Mouse (Mus musculus): ENCODE measurements around the gene Dbil5. TPM values are rescaled to one million over a fixed set of nuclear protein-coding genes. Genes with fewer than 3 reads are reported as not detected.

Gene Dbil5
- total RNA-seq, 2 experiments from 2014 or later: 0.69 to 1.3 TPM

- DNase-seq (ENCODE audit: low spot score in 2 of 2): no peak
Measured at GRCm38 (mm10) chr11:76225051-76225450, 7.6 kb downstream of the Dbil5 start.

DNA sequence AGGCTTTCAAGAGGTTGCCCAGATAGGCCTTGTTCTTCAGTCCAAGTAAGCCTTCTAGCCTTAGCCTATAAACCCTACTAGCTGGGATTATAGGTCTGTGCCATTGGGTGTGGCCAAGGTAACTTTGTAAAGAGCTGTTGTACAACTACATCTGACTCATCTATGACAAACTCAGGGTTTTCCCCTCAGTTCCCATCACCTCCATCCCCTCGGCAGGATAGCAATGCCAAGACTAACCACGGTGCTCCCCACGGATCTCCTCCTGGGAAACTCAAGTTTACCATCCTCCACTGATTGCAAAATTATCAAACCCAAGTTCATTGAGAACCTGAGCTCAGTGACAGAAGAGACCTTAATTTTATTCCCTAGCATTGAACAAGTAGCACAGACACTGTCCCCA lies 18.7 kb downstream of the Dbil5 start:
- no peak for DNase-seq (ENCODE audit: low spot score in 2 of 2)

DNA sequence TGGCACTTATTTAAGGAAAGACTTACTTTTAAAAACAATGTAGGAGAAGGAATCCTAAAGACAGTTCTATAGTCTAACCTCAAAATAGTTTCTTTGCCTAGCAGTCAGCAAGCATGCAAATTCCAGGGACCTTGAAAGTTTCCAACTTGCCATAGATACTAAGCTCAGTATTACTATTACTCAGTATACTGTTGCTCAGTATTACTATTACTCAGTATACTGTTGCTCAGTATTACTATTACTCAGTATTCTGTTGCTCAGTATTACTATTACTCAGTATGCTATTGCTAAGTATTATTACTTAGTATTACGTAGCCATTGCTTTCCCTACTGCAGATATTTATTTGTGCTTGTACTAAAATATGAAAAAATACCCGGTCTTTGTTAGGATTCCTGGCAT lies 22.3 kb downstream of the Dbil5 start:
- DNase-seq (ENCODE audit: low spot score in 2 of 2): no peak

- DNase-seq (ENCODE audit: low spot score in 2 of 2): peak; percentile 94 to 96
Measured at GRCm38 (mm10) chr11:76242901-76243810, 25.7 kb downstream of the Dbil5 start, which contains the start of the genes Mrm3 and Glod4. Mrm3 (plus strand) TSS chr11:76243715. Glod4 (minus strand) TSS chr11:76243725.

DNA sequence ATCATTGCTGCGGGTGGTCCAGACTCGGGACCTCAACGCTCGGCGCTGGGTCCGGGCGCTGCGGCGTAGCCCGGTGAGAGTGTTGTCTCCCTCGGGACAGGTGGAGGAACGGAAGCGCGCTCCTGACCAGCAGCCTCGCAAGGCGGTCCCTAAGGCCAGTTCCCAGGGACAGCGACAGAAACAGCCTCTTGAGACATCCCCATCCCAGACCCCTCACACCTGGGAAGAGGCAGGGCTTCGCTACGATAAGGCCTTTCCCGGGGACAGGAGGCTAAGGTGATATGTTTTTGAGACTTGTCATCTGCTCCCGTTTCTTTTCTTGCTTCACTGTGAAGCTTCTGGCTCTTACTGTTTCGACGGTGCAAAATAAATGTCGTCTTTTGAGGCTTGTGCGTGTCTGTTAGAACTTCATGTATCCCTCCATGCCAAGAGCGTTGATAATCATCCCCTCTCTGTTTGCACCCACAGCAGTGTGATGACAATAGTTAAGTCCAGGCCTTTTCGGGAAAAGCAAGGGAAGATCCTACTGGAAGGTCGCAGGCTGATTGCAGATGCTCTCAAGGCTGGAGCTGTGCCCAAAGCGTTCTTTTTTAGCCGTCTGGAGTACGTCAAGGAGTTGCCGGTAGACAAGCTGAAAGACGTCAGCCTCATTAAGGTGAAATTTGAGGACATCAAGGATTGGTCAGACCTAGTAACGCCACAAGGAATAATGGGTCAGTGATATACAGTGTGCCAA lies 26.6 kb downstream of the Dbil5 start:
- no peak for DNase-seq (ENCODE audit: low spot score in 2 of 2)

GRCm38 (mm10) chr11:76246439-76246838 lies 29.0 kb downstream of the Dbil5 start:
- no peak for DNase-seq (ENCODE audit: low spot score in 2 of 2)

- no peak for DNase-seq (ENCODE audit: low spot score in 2 of 2)
Measured at GRCm38 (mm10) chr11:76247239-76247638, 29.8 kb downstream of the Dbil5 start.

DNA sequence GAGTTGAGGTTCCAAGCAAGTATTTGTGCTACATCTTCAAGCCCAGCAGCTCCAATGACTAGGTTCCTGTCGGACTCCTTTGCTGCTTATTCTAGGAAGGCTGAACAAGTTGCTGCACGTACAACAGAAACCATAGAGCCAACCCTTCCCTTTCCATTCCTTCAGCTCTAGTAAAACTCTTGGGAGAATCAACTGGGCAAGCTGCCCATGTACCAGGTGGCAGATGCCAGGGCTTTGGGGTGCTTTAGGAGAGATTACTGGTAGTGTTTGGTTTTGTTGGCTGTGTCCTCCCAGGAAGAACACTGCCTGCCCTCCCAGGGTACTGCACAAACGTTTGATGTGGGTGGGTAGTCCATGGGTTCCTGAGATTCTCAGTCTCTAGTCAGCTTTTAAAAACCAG lies 34.6 kb downstream of the Dbil5 start:
- peak in 1 of 2 experiments; percentile 25 for DNase-seq (ENCODE audit: low spot score in 2 of 2)

- peak; percentile 94 to 95 for DNase-seq (ENCODE audit: low spot score in 2 of 2)
Measured at GRCm38 (mm10) chr11:76253145-76253917, 35.9 kb downstream of the Dbil5 start.

DNA sequence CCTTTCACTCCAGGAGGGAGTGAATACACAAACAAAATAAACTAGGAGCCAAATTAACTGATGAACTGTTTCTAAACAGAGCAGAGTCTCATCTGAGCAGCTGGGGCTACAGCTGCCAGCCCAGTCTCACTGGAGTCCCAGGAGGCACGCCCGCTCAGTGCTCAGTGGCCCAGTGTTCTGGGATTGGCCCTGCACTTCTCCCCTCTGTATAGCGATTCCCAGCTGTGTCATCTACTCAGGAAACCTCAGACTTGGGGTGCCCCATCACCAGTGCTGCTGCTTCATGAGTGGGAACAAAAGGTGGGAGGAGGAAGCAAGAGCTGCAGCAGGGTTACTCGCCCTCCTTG lies 36.5 kb downstream of the Dbil5 start:
- DNase-seq (ENCODE audit: low spot score in 2 of 2): peak in 1 of 2 experiments; percentile 17

GRCm38 (mm10) chr11:76255431-76256001 lies 38.1 kb downstream of the Dbil5 start:
- peak; percentile 32 to 35 for DNase-seq (ENCODE audit: low spot score in 2 of 2)

GRCm38 (mm10) chr11:76256129-76256528 lies 38.7 kb downstream of the Dbil5 start:
- peak in 1 of 2 experiments; percentile 9 for DNase-seq (ENCODE audit: low spot score in 2 of 2)

DNA sequence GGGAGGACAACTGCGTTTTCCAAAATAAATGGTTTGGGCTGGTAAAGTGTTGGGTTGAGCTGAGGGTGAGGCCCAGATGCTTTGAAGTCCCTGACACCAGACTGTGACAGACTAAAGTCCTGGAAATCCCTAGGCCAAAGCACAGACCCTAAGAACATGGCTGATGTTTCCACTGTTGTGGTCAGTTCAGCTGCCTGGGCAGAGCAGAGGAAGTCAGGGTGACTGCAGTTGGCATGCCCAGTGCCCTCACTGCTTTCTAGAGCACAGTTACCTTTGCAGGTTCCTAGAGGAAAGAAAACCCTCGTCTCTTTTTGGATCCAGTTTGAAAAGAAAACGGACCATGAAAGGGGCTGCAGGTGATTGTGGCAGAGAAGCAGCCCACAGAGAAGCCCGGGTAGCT lies 40.0 kb downstream of the Dbil5 start:
- DNase-seq (ENCODE audit: low spot score in 2 of 2): no peak

DNA sequence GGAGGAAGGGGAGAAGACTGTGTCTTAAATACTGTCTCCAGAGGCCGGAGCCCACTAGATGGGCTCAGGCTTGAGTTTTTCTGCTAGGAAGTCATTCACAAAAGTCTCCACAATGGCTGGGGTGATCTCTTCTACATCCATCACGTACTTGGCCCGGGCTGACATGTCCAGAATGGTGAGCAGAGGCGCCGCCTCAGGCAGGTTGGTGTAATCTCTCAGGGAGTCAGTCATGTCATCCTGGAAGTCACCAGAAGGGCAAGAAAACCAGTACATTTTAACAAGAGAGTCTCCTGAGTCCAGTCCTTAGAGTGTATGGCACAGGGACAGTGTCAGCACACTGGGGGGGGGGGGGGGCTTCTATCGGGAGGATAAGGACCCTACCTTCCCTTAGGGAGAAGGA lies 41.1 kb downstream of the Dbil5 start:
- no peak for DNase-seq (ENCODE audit: low spot score in 2 of 2)

DNA sequence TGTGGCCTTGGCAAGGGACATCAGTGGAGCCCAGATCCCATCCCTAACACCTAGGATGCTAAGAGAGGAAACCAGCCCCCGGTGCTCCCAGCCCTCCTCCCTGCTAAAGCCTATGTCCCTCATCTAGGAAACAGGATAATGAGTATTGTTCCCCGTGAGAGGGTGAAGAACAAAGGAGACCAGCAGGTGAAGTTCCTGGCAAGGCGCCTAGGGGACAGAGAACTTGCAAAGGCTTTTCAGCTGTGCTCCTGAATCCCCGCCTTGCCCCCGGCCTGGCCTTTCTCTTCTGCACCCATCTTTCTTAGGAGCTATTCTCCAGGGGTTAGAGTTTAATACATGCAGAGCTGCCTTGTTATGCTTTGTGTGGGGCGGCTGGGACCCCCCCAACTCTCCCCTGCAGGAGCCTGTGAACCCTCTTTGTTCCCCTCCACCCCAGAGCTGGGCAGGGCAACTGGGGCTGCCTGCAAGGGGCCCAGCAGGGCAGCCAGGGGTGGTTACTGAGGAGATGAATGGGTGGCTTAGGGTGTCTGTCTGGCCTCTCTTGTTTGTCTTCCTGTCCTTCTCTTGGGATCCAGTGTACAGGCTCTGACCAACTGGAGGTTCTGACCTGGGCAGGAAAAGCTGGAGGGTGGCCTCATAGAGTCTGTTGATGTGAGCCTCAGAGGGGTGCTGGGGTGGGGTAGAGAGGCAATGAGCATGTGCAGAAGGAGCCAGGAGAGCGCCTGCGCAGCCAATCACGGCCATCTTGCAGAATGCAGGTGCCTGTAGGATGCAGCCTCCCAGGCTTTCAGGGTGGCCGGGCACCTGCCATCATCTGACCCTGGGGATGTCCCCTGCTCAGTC lies 43.0 kb downstream of the Dbil5 start:
- DNase-seq (ENCODE audit: low spot score in 2 of 2): no peak

DNA sequence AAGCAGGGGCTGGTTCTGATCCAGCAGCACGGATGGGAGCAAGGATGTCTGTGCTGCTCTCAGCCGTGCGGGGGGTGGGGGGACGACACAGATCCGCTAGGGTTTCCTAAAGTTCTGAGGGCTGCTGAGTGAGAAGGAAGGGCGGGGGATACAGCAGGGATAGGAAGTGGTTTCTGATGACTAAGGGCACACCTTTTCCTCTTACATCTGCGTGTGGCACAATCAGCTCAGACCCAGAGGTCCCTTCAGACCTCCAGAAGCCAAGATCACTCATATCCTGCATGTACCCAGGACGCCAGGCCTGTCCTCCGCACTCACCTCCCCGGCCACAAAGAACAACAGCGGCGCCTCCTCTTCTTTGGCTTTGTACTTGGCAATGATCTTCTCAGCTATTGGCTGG lies 43.8 kb downstream of the Dbil5 start:
- no peak for DNase-seq (ENCODE audit: low spot score in 2 of 2)

- no peak for DNase-seq (ENCODE audit: low spot score in 2 of 2)
Measured at GRCm38 (mm10) chr11:76262611-76263351, 45.4 kb downstream of the Dbil5 start.

GRCm38 (mm10) chr11:76267550-76267949 lies 50.1 kb downstream of the Dbil5 start:
- DNase-seq (ENCODE audit: low spot score in 2 of 2): no peak

GRCm38 (mm10) chr11:76268001-76268459 lies 50.6 kb downstream of the Dbil5 start:
- DNase-seq (ENCODE audit: low spot score in 2 of 2): no peak
